Mouse (Mus musculus): ENCODE results near the gene 4930564D02Rik. TPM values are rescaled to one million over a fixed set of nuclear protein-coding genes. Genes with fewer than 3 reads are reported as not detected.

Gene 4930564D02Rik
- total RNA-seq, 2 experiments from 2014 or later, result not detected

DNA sequence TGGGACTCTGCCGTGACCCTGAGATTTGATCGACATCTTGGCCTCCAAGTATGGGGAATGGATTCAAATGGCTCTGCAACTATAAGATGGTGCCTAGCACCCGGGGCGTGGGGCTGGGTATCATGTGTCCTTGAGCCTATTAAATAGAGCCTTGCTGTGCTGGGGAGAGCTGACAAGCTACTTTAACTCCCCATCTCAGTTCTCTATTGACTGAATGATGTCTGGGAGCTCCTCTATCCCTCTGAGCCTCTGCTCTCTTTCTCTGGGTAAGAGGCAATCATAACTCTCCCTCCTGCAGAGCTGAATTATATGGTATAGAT lies 33.6 kb downstream of the 4930564D02Rik start:
- DNase-seq (ENCODE audit: low spot score in 2 of 2), result no peak

DNA sequence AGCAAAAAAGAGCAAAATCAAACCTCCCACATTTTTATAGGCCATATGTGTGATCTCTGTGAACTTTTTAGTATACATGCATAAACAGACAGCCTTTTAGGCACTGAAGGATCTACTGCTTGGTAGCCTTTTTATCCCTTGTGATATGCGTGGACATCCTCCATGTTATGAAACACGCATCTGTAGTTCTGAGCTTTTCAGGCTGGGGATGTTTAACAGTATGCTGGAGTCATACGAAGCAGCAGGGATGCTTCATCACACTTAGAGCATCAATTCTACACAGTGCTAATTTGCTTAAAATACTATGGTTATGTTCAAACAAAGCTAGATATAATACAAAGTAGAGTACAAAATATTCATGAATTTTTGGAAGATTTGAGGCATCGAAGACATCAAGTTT lies 39.2 kb downstream of the 4930564D02Rik start:
- no peak for DNase-seq (ENCODE audit: low spot score in 2 of 2)

DNA sequence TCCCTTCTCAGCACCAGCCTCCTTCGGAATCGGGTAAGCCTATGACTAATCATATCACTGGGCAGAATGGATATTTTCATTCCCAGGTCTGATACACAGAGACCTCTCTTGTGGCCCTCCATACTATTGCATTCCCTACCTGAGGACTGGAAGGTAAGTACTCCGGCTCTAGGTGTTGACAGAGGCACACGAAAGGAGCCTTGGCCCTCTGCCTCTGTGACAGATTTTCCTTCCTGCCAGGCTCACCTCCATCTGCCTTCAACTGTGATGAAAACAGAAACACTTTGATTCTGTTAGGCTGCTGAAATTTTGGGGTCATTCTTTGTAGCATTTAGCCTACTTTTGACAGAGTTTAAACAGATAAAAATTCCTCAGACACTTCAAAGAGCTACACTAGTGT lies 47.2 kb downstream of the 4930564D02Rik start:
- no peak for DNase-seq (ENCODE audit: low spot score in 2 of 2)

DNA sequence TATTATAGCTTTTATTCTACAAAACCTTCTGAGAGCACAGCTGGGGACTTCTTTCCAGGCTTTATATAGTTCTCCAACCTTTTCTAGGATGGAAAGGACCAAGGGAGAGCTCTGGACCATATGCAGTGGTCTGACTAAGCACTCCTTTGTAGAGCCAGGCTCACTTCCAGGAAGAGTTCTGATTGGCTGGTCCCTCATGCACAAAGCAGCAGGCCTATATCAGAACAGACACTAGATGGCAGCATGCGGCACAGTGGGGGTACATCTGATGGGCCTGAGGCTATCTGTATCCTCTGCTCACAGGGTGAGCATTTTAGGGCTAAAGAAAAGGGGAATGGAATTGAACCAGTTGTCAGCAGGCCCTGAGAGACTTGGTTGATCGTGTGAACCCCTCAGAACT lies 47.6 kb downstream of the 4930564D02Rik start:
- peak; percentile 30 to 75 for DNase-seq (ENCODE audit: low spot score in 2 of 2)

DNA sequence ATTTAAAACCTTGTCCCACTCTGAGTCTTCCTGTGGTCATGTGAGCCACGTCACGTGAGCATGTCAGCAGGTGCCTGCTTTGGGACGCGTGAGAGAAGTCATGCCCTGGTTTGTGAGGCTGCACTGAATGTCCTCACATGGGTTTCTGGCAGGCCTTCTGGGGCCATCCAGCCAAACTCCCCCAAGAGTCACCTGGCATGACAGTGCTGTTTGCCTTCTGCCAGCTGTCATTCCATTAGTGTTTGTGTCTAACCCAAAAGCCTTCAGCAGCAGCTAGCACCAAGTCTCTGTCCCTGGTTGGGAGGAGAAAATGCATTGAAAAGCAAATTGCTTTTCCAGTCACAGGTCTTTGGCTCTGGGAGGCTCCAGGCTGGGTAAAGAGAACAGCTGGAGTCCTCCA lies 50.0 kb downstream of the 4930564D02Rik start:
- peak in 1 of 2 experiments; percentile 33 for DNase-seq (ENCODE audit: low spot score in 2 of 2)

DNA sequence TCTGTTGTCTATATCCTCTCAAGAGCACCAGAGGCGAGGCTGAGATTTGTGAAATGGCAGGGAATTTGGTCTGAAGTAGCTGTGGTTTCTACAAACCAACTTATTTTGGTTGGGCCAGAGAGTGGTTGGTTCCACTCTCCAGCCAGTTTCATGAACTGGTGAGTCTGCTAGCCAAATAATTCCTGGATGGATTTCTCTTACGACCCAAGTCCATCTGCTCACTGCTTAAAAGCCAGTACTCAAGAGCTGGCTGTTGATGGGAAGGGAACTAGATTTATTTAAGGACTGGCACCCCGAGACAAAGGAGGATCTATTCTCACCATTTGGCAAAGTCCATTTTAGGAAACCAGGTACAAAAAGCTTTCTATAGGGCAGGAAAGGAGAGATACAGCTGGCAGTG lies 57.1 kb downstream of the 4930564D02Rik start:
- DNase-seq (ENCODE audit: low spot score in 2 of 2), result no peak

DNA sequence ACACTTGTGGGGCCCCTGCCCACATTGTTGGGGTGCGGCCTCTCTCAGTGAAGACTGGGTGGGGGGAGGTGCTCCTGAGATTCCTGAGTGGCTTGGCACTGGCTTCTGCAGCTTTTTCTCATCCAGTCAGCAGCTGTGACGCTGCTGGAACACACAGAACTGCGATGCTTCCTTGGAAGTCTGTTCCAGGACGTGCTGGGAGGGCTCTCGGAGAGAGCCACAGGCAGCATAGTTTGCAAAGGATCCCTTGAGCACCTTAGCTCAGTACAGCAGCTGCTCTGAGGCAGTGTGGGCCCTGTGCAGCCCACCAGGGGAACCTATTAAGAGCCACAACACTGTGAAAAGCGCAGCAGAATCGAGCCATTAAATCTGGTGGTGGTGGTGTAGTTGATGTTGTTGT lies 61.2 kb downstream of the 4930564D02Rik start:
- no peak for DNase-seq (ENCODE audit: low spot score in 2 of 2)

Other genes starting within 250 kb of the 4930564D02Rik start
- gene Mov10, start 248.3 kb upstream of the 4930564D02Rik start, total RNA-seq (2021), result 10 to 100 TPM; 17.0 to 18.9 TPM
- gene St7l, start 202.8 kb upstream of the 4930564D02Rik start, total RNA-seq (2021), result 10 to 100 TPM; 22.9 to 29.4 TPM
- 10 to 100 TPM; 54.9 to 60.3 TPM for gene Capza1, start 202.3 kb upstream of the 4930564D02Rik start, total RNA-seq (2021)
- 1 to 10 TPM; 3.2 to 3.4 TPM for gene Wnt2b, start 104.9 kb upstream of the 4930564D02Rik start, total RNA-seq (2021)
- gene Cttnbp2nl, start 13.7 kb upstream of the 4930564D02Rik start, total RNA-seq (2021), result 10 to 100 TPM; 19.5 to 21.1 TPM

Measured in gastrocnemius, postnatal 4 days (tissue).